Mouse (Mus musculus): Measurements from ENCODE around the gene Olfr1463.

The Olfr1463 gene

DNA sequence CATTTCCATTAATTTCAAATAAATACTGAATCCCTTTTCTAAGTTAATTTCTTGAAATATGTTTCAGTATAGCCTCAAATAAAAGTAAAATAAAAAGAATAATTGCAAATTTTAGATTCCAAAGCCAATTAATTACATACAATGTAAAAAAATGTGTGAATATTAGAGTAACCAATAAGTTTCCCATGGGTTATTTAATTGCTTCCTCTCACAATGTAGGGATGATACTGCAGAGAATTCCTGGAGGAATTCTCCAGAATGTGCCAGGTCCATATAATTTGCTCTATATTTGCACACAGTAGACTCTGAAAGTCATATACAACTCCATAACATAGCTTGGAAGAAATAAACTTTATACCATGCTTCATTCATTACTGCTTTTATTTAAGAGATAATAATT is at the start of gene Olfr1463:
TSS of gene Olfr1463 (plus strand) at position 301 of the 400 bp plus-strand sequence.
- DNase-seq = no peak

DNA sequence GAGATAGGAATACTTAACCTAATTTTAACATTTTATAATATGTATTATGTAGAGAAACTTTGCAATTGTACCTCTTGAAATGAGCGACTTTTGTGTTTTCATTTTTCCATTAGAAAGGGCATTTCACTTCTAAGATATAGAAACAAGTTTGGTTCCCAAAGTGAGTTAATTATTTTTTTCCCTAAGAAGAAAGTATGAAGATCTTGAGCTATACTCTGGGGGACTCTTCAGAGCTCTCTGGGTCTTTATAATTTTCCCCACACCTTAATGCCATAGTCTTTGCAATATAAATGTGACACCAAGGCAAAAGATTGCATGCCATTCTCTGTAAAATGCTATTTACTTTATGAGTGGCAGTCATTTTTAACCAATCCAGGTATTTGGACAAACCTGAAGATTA is 45.7 kb upstream of the Olfr1463 start, which contains the start of gene Olfr1462:
TSS of gene Olfr1462 (plus strand) at position 301 of the 400 bp plus-strand sequence.
- no peak for DNase-seq

DNA sequence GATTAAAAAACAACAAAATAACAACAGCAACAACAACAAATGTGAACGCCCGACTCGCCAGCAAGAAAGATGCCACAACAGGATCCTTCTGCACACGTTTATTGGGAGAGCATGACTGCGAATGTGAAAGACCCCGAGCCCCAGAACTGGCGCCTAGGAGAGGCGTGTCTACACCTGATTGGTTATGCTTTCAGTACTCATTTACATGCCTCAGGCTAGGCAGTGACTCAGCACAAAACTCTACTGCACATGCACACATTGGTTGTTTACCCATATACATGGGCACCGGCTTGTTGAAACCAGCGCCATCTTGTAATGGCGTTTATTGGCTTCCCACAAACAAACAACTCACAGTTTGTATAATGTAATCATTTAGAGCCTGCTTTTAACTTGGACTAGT is 9.5 kb upstream of the Olfr1463 start:
- DNase-seq = no peak
